Mouse (Mus musculus): Measurements from ENCODE around the gene Cers3.

Gene Cers3

GRCm38 (mm10) chr7:66743377-66743781, at the start of gene Cers3:
Cers3 (plus strand) TSS chr7:66743504.
- DNase-seq = peak; percentile 78

DNA sequence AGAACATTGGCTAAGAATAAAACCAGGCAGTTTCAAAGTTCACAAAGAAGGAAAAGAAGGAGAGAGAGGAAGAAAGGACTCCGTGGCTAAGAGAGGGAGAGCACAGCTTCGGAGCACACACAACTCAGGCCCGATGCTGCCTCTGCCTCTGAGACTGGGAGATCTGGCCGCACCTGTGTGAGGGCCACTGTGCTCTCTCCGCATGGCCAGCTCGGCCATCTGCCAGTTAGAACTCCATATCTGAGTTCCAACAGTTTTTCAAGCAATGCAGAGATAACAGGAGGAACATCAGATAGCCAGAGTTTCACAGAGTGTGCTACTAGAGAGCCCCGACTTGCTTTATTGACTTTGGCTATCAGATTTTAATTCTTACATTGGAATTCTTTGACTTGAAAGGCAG, 48.8 kb upstream of the Cers3 start:
- peak; percentile 4 for DNase-seq

GRCm38 (mm10) chr7:66702721-66703120, 40.6 kb upstream of the Cers3 start:
- no peak for DNase-seq

DNA sequence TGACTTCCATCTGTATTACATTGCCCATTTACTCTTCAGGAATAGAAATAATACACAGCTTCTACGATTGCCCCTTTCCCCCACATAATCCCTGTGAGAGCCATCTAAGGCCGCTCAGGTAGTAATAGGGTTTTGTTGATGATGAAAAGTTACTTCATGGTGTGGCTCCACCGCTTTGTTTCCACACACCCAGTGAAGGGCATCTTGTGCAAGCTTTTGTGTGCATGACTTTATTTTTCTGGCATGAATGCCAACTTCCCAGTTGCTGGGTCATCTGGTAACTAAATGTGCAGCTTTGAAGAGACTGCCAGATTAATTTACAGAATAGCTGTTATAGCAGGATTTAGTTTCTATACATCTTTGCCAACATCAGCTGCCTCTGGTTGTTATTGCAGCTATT, 38.7 kb upstream of the Cers3 start:
- DNase-seq = no peak

DNA sequence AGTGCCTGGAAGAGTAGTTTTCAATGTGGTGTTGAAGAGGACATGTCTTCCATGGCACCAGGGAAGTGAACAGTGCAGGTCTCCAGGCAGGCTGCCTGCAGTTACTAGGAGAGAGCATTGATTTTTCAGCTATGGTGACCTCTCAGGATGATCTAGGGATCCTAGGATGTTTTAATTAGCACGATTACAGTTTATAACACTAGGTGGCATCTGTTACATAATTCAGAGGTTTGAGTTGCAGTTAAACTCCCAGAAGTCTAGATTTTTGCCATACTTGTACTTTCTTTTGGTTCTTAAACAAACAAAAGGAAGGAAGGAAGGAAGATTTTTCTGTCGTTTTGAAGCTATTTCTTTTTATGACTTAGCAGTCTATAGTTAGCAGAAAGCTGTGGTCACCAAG, 32.1 kb upstream of the Cers3 start:
- no peak for DNase-seq

- DNase-seq = no peak
Measured at GRCm38 (mm10) chr7:66724514-66724913, 18.8 kb upstream of the Cers3 start.

DNA sequence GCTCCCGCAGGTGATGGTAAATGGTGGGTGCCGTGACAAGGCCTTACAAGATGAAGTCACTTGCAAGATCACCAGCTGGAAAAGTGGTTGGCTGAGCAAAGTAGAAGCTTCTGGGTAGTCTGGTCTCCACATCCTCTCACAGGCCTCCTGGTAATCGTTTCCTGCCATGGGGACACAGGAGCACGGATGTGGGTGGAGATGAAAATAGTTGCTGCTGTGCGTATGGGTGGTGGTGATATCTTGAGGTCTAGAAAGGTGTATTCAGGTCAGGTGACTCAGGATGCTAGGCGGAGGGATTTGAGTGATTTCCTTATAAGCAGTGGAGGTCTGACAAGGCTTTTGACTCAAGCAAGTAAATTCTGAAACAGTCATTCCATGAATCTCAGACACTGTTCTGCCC, 18.4 kb upstream of the Cers3 start:
- DNase-seq = no peak

DNA sequence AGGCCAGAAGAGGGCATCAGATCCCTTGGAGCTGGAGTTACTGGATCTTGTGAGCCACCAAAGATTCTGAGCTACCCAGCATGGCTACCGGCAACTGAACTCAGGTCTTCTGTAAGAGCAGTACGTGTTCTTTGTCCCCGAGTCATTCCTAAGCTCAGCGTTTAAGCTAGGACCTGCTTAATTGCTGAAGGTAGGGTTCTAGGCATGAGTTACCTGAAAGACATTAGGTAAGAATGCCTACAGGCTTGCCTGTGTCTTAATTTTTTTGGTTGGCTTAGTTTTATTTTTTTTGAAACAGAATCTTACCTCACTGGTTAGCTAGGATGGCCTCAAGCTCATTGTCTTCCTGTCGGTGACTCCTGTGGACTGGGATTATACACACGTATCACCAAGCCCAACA, 15.2 kb upstream of the Cers3 start:
- DNase-seq = no peak

DNA sequence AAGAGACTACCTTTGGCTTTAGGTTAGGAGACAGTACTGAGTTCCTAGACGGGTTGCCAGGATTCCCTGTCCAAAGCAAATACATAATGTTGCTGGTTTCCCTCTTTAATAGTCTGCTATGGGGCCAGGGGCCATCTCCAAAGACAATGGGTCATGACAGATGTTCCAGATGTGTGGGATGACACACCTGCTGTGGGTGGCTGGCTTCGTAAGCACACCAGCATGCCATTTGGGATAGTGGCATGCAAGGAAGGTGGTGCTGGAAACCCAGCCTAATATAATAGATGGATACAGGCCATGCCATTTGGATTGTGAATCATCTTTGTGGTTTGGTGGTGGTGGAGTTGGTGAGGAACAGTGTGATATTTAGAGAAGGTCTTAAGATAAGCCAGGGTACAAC, 14.1 kb upstream of the Cers3 start:
- no peak for DNase-seq

- DNase-seq = no peak
Measured at GRCm38 (mm10) chr7:66733431-66733830, 9.9 kb upstream of the Cers3 start.

DNA sequence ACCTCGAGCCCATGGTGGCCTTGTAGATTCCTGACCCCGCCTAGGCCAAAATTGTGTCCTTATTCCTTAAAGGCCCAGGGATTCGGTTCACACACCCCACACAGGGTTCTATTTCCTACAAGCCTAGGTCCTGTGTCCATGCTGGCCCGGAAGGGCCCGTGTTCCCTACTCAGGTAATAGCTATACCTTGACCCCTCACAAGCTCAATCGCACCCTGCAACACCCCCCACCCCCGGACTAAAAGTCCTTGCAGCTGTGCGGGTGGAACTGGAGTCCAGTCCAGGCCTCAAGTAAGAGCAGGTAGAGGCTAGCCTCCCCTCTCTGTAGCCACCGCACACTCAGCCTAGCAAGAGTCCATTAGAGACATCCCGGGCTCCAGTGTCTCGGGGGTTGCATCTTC, 9.4 kb upstream of the Cers3 start:
- DNase-seq = peak; percentile 82

- DNase-seq = no peak
Measured at GRCm38 (mm10) chr7:66734466-66734865, 8.8 kb upstream of the Cers3 start.

DNA sequence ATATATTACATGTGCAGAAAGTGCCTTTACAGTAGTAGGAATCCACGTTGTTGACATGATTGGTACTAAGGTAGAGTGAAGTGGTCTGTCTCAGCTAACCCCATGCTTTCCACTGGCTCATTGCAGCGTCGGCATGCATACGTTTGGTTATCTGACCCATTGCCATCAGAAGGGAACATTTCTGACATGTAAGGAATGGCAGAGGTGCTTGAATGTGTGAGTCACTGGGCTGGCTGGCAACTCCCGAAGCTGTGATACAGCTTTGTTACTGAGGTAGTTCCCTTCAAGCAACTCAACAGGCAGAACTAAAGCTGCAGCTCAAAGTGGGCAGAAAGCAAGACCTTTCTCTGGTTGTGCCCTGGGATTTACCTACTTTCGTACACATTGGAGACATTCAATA, 8.3 kb upstream of the Cers3 start:
- DNase-seq = no peak

GRCm38 (mm10) chr7:66737418-66737817, 5.9 kb upstream of the Cers3 start:
- no peak for DNase-seq

GRCm38 (mm10) chr7:66741008-66741407, 2.3 kb upstream of the Cers3 start:
- no peak for DNase-seq

- no peak for DNase-seq
Measured at GRCm38 (mm10) chr7:66741412-66741811, 1.9 kb upstream of the Cers3 start.

DNA sequence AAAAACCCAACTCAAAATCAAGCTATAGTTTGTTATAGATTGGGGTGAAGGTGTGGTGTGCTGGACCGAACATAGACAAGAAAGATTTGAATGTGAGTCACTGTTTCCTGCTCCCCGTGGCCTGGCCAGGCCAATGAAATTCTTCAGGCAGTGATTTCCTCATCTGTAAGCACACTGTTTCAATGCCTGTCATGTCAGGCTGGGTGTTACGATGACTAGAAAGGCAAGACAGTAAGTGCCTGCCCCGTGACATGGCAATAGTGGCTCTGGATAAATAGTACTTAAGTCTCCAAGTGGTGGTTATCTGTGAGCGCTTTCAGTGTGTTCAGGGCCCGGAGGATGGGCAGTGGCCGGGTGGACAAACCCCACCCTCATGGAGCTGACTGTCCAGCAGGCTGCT, 3.7 kb downstream of the Cers3 start:
- peak; percentile 80 for DNase-seq

- peak; percentile 23 for DNase-seq
Measured at GRCm38 (mm10) chr7:66749998-66750397, 6.7 kb downstream of the Cers3 start.

GRCm38 (mm10) chr7:66753816-66754215, 10.5 kb downstream of the Cers3 start:
- no peak for DNase-seq

GRCm38 (mm10) chr7:66755611-66756010, 12.3 kb downstream of the Cers3 start:
- peak; percentile 36 for DNase-seq

DNA sequence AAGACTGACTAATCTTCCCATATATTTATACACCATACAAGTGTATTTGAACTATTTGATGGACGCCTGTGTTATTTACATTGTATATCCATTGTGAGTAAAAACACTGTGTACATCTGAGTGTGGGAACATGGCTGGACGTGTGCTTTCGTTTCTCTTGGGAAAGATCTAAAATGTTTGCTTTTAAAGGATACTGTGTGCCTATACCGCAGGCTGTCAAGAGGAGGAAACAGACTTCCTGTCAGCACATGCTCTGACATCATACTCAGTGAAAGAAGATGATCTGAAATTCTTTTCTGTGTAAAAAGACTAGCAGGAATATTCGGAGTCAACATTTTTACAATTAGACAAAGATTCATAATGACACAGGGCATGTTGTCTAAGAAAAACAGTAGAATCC, 26.6 kb downstream of the Cers3 start:
- no peak for DNase-seq

DNA sequence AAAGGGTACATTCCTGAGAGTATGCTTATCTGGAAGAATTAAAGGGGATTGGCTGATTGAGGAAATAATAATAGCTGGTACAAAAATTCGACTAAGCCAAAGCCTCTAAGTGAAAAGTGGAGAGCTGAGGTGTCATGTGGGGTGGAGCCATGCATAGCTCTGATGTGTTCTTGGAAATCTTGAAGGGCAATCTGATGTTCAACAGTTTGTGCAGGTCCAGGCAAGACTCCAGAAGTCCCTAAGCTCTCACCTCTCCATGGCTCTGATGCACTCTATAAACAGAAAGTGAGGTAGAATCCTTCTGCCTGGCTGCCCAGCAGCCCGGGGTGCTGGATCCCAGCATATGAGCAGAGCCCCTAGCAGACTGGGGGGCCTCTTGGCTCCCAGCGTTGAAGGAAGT, 27.4 kb downstream of the Cers3 start:
- peak; percentile 37 for DNase-seq

GRCm38 (mm10) chr7:66771252-66771651, 27.9 kb downstream of the Cers3 start:
- no peak for DNase-seq

DNA sequence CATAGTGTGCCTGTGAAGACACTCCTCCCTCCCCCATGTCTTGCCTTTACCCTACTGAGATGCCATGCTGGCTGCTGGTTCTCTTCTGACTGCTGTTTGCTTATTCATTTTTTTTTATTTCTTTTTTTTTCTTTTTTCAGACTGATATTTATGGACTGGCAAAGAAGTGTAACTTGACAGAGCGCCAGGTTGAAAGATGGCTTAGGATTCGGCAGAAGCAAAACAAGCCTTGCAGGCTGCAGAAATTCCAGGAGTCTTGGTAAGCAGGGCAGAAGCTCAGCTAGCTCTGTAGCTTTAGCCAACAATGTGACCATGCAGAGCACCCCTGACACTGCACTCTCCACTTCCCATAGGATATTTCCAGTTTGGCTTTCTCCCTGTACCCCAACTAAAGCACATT, 36.1 kb downstream of the Cers3 start:
- DNase-seq = peak; percentile 12

DNA sequence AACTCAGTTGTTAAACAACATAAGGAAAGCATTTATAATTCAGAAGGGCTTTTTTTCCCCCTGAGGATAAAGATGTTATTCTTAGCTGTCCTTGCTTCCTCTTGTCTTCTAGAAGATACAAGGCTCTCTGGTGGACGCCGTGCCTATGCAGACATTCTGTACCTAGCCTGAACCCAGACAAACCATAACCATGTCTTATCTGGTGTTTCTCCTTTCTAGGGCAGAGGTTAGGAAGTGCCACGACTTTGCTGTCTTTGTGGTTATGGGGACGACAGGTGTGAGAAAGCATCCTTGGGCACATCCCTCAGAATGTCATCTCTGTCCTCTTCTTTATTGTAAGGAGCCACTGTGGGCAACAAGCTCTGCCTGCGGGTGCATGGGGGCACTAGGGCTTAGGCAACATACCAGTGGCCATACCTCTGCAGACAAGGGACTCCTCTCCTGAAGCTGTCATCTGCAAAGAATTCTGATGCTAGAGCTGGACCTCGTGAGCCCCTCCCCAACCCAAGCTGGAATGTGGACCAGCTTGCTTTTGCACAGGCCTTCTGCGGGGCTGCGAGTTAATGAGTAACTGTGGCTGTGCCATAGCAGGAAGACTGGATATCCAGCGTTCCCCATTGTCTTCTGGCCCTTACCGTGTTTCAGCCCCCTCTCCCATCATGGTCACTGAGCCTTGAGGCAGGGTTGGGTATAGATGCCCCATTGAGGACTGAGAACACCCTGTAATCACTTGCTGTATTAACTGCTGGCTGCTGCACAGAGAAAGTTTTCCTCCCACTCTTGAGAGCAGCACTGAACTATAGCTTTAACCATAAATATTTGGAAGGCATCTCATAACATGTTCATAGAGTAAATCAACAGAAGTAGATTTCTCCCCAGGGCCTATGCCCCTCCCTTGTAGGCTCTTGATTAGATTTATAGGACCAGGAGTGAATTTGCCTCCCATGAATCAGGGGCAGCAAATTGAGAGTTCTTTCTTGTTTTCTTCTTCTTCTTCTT, 36.9 kb downstream of the Cers3 start:
- peak; percentile 61 for DNase-seq
